Comparison of ENCODE assay signal across 7 mouse cellular contexts in the genomic region with DNA sequence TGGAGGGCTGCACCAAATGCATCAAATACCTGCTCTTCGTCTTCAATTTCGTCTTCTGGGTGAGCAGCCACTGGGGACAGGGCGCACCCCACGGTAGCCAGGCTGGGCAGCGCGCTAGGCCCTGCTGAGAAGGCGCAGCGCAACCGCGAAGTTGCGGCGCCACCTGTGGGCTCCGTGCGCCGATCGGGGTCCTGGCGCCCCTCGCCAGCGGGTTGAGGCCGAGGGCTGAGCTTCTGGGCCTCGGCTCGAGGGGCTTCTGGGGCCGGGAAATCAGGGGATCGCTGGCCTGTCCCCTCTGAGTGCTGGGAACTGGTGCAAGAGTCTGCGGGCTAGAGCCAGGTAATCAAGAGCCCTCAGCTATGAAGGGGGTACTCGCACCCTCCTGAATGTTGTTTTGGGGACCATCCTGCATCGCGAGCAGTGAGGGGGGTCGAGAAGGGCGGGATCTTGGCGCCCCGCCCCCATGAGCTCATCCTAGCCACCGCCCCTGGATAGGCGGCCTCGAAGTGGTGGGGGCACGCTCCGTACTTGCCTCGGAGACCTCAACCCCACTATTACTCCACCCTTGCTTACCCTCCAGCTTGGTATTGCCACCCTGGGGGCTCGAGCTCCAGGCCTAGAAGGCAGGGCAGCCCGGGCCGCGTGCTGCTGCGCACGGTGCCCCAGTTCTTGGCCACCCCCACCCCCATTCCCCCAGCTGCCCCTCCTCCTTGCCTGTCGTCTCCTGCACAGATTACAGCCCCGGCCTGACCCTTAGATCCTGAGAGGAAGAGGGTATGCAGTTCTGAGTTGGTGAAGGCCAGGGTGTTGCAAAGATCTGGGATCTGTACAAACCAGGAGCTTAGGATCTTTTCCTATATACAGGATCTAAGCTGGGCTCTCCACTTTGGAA. TPM values are rescaled to one million over a fixed set of nuclear protein-coding genes. Genes with fewer than 3 reads are reported as not detected.
A peak's percentile ranks its signal among the peaks of the same experiment; 100 is the strongest.
DNase-seq lines count a peak whose midpoint lies in the region; ATAC-seq lines count a peak whose summit lies in the region.

No protein-coding gene starts in this region.

- DNase-seq in adipocyte (ENCODE audit: low spot score): peak; percentile 44
- DNase-seq in gastrocnemius, postnatal 25 days: peak; percentile 69
- peak; percentile 85 for DNase-seq in intestine, embryonic 14.5 days (ENCODE audit: low spot score)
- DNase-seq in midbrain, embryonic 11.5 days (ENCODE audit: low spot score, missing footprints): peak; percentile 97
- peak; percentile 50 to 65 for DNase-seq in spleen, postnatal 10 days (ENCODE audit: low spot score in 2 of 2)

- H3K4me1 ChIP-seq in intestine, embryonic 14.5 days (replicated peaks; ENCODE audit: control insufficient read depth, insufficient read depth, low read length): peaks cover 44% of the 10 kb centered on the region
- peaks cover 49% of the 10 kb centered on the region for H3K4me1 ChIP-seq in limb, embryonic 12.5 days (replicated peaks)
- peaks cover 25% of the 10 kb centered on the region for H3K4me1 ChIP-seq in midbrain, embryonic 11.5 days (ENCODE audit: control insufficient read depth, insufficient read depth, low read length)

- H3K27ac ChIP-seq in intestine, embryonic 14.5 days (ENCODE audit: low read depth): peak overlapping the region; percentile 87
- H3K27ac ChIP-seq in limb, embryonic 12.5 days: peak overlapping the region; percentile 90
- H3K27ac ChIP-seq in midbrain, embryonic 11.5 days (ENCODE audit: low read depth, low read length): peak overlapping the region; percentile 57

- peak overlapping the region; percentile 85 for H3K4me2 ChIP-seq in intestine, embryonic 14.5 days (ENCODE audit: low read length)
- H3K4me2 ChIP-seq in limb, embryonic 12.5 days: peak overlapping the region; percentile 83
- H3K4me2 ChIP-seq in midbrain, embryonic 11.5 days: peak overlapping the region; percentile 93

- H3K9me3 ChIP-seq in intestine, embryonic 14.5 days (ENCODE audit: control insufficient read depth, low read length): no peaks in the 10 kb centered on the region
- H3K9me3 ChIP-seq in limb, embryonic 12.5 days: no peaks in the 10 kb centered on the region
- no peaks in the 10 kb centered on the region for H3K9me3 ChIP-seq in midbrain, embryonic 11.5 days (ENCODE audit: control insufficient read depth, low read length)

- H3K27me3 ChIP-seq in intestine, embryonic 14.5 days (replicated peaks; ENCODE audit: control insufficient read depth, insufficient read depth, low read length): no peaks in the 10 kb centered on the region
- H3K27me3 ChIP-seq in limb, embryonic 12.5 days: no peaks in the 10 kb centered on the region
- no peaks in the 10 kb centered on the region for H3K27me3 ChIP-seq in midbrain, embryonic 11.5 days (ENCODE audit: control insufficient read depth, insufficient read depth, low read length)

- peak overlapping the region; percentile 92 for H3K9ac ChIP-seq in intestine, embryonic 14.5 days (ENCODE audit: low read length)
- peak overlapping the region; percentile 94 for H3K9ac ChIP-seq in limb, embryonic 12.5 days (replicated peaks)
- peak overlapping the region; percentile 94 for H3K9ac ChIP-seq in midbrain, embryonic 11.5 days (ENCODE audit: low read length)

- peak; percentile 9 for ATAC-seq in common myeloid progenitor, adult 5-6 weeks (replicated peaks; ENCODE audit: low read depth, poor library complexity, severe bottlenecking)
- ATAC-seq in intestine, embryonic 14.5 days (replicated peaks; ENCODE audit: low FRiP score, low TSS enrichment, low read depth): peak; percentile 75
- peak; percentile 70 for ATAC-seq in limb, embryonic 12.5 days (ENCODE audit: insufficient number of reproducible peaks, insufficient read depth, low FRiP score, low TSS enrichment, low read depth)
- ATAC-seq in midbrain, embryonic 11.5 days (ENCODE audit: low FRiP score): peak; percentile 72

- H3K36me3 ChIP-seq in intestine, embryonic 14.5 days (ENCODE audit: control insufficient read depth, insufficient read depth, low read length): 0 out of 2 replicates have a peak, but pooled peaks cover 3% of the 10 kb centered on the region
- H3K36me3 ChIP-seq in limb, embryonic 12.5 days: peaks cover 29% of the 10 kb centered on the region
- H3K36me3 ChIP-seq in midbrain, embryonic 11.5 days (ENCODE audit: control insufficient read depth, insufficient read depth, low read length): no peaks in the 10 kb centered on the region

- WGBS in intestine, embryonic 14.5 days: under 1% methylated on average over 46 of the region's 46 CpGs
- WGBS in limb, embryonic 12.5 days: under 1% methylated on average over 46 of the region's 46 CpGs
- under 1% methylated on average over 46 of the region's 46 CpGs for WGBS in midbrain, embryonic 11.5 days

- H3K4me3 ChIP-seq in intestine, embryonic 14.5 days (ENCODE audit: low read depth, low read length): peak overlapping the region; percentile 98
- H3K4me3 ChIP-seq in limb, embryonic 12.5 days (replicated peaks): peak overlapping the region; percentile 90
- peak overlapping the region; percentile 93 for H3K4me3 ChIP-seq in midbrain, embryonic 11.5 days (ENCODE audit: low read depth, low read length)

RNA-seq across cellular contexts. Expression of a gene that starts 0.7 kb away (rescaled TPM):
- 187 and 210 TPM in 2 replicates for total RNA-seq in common myeloid progenitor, adult 5-6 weeks (2017)
- 100 to 1,000 TPM; 118 to 130 TPM for total RNA-seq in gastrocnemius, postnatal 25 days (2021)
- 457 and 534 TPM in 2 replicates for polyA plus RNA-seq in intestine, embryonic 14.5 days (2014; fragmentation: Nextera tagmentation; extraction: Ambion mirVana)
- 331 and 337 TPM in 2 replicates for polyA plus RNA-seq in limb, embryonic 12.5 days (2016; fragmentation: Nextera tagmentation; extraction: Ambion mirVana)
- 256 and 276 TPM in 2 replicates for polyA plus RNA-seq in midbrain, embryonic 11.5 days (2014; fragmentation: Nextera tagmentation; extraction: Ambion mirVana)

RNA-seq across cellular contexts. Expression of a gene that starts 15.8 kb away (rescaled TPM):
- 25.3 and 25.5 TPM in 2 replicates for total RNA-seq in common myeloid progenitor, adult 5-6 weeks (2017)
- 1 to 10 TPM; 7.4 to 8.6 TPM for total RNA-seq in gastrocnemius, postnatal 25 days (2021)
- 59.1 and 60.3 TPM in 2 replicates for polyA plus RNA-seq in intestine, embryonic 14.5 days (2014; fragmentation: Nextera tagmentation; extraction: Ambion mirVana)
- 116 and 121 TPM in 2 replicates for polyA plus RNA-seq in limb, embryonic 12.5 days (2016; fragmentation: Nextera tagmentation; extraction: Ambion mirVana)
- 61.1 and 63.8 TPM in 2 replicates for polyA plus RNA-seq in midbrain, embryonic 11.5 days (2014; fragmentation: Nextera tagmentation; extraction: Ambion mirVana)

RNA-seq across cellular contexts. Expression of a gene that starts 41.2 kb away (rescaled TPM):
- total RNA-seq in common myeloid progenitor, adult 5-6 weeks (2017): not detected in 2 replicates
- under 1 TPM in 1 of 2 experiments, not detected in 1; 0.13 TPM for total RNA-seq in gastrocnemius, postnatal 25 days (2021)
- polyA plus RNA-seq in intestine, embryonic 14.5 days (2014; fragmentation: Nextera tagmentation; extraction: Ambion mirVana): 14.1 and 17.8 TPM in 2 replicates
- 6.2 and 8.8 TPM in 2 replicates for polyA plus RNA-seq in limb, embryonic 12.5 days (2016; fragmentation: Nextera tagmentation; extraction: Ambion mirVana)
- polyA plus RNA-seq in midbrain, embryonic 11.5 days (2014; fragmentation: Nextera tagmentation; extraction: Ambion mirVana): 0.57 and 0.70 TPM in 2 replicates

RNA-seq across cellular contexts. Expression of a gene that starts 48.4 kb away (rescaled TPM):
- total RNA-seq in common myeloid progenitor, adult 5-6 weeks (2017): 115 and 119 TPM in 2 replicates
- total RNA-seq in gastrocnemius, postnatal 25 days (2021): under 1 TPM; 0.23 to 0.27 TPM
- polyA plus RNA-seq in intestine, embryonic 14.5 days (2014; fragmentation: Nextera tagmentation; extraction: Ambion mirVana): 1.5 and 1.6 TPM in 2 replicates
- polyA plus RNA-seq in limb, embryonic 12.5 days (2016; fragmentation: Nextera tagmentation; extraction: Ambion mirVana): 2.2 and 2.8 TPM in 2 replicates
- polyA plus RNA-seq in midbrain, embryonic 11.5 days (2014; fragmentation: Nextera tagmentation; extraction: Ambion mirVana): 5.0 and 6.2 TPM in 2 replicates

RNA-seq across cellular contexts. Expression of a gene that starts 52.9 kb away (rescaled TPM):
- not detected in 2 replicates for total RNA-seq in common myeloid progenitor, adult 5-6 weeks (2017)
- under 1 TPM; 0.33 to 0.80 TPM for total RNA-seq in gastrocnemius, postnatal 25 days (2021)
- polyA plus RNA-seq in intestine, embryonic 14.5 days (2014; fragmentation: Nextera tagmentation; extraction: Ambion mirVana): 2.1 and 5.3 TPM in 2 replicates
- 0.94 and 1.8 TPM in 2 replicates for polyA plus RNA-seq in limb, embryonic 12.5 days (2016; fragmentation: Nextera tagmentation; extraction: Ambion mirVana)
- polyA plus RNA-seq in midbrain, embryonic 11.5 days (2014; fragmentation: Nextera tagmentation; extraction: Ambion mirVana): 1.1 and 1.6 TPM in 2 replicates

Comparison
In these comparisons a context has a peak if more than half of its experiments do, and no peak if none do; other contexts are left out.
1. Peak in every context shown above with its lines: DNase-seq, ATAC-seq, H3K4me3 ChIP-seq and H3K27ac ChIP-seq.
2. DNase-seq: peak in every context shown above with its lines; median percentile 97 in midbrain, embryonic 11.5 days; 85 in intestine, embryonic 14.5 days; 69 in gastrocnemius, postnatal 25 days; 58 in spleen, postnatal 10 days; 44 in adipocyte.
3. ATAC-seq: peak in every context shown above with its lines; median percentile 75 in intestine, embryonic 14.5 days; 72 in midbrain, embryonic 11.5 days; 70 in limb, embryonic 12.5 days; 9 in common myeloid progenitor, adult 5-6 weeks.